Mouse (Mus musculus) kidney, postnatal 25 days (tissue): ENCODE measurements around the gene Esp31.

Source experiments
- DNase-seq, 2 experiments: peaks; one replicate each; pipeline ENCODE4 v3.0.0; 2021; ENCODE audit warnings: mixed read lengths in 2 of 2

Esp31 gene

DNA sequence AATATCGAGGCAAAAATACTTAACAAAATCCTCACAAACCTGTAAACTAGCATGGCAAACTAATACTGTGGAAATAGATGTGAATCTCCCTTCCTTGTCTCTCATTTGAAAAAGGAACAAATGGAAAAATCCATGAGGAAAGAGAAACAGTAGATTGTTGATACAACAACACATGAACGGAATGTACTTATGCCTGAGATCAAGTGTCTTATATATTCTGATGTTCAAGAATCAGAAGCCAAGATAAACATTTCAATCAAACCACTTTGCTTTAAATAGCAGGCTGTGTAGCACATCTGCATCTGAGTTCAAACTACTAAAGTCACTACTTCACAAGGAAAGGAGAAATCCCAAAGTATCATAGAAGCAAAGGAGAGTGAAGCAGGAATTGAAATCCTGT is at the start of gene Esp31:
Gene Esp31 (plus strand): TSS at position 301 of the 400 bp plus-strand sequence.
- DNase-seq = no peak
